Mouse (Mus musculus) myocyte (in vitro differentiated cells): ENCODE data around the gene Pyroxd2. TPM values are rescaled to one million over a fixed set of nuclear protein-coding genes. Genes with fewer than 3 reads are reported as not detected.
A peak's percentile ranks its signal among the peaks of the same experiment; 100 is the strongest.
"Not testable (repeated sequence)": the region's sequence is repeated elsewhere in the genome, so short reads cannot be mapped to it uniquely, and the experiment has no call there.

Experiments
- H3K27me3 ChIP-seq: one replicate; pipeline ENCODE4 v1.6.1; 2011; ENCODE audit not compliant: control insufficient read depth, insufficient read depth, insufficient read length
- H3K36me3 ChIP-seq: one replicate; pipeline ENCODE4 v1.6.1; 2011; ENCODE audit not compliant: control insufficient read depth, insufficient read depth
- H3K4me2 ChIP-seq: one replicate; pipeline ENCODE4 v1.6.1; 2011; ENCODE audit warnings: low read depth, control low read depth
- H3K4me3 ChIP-seq: one replicate; pipeline ENCODE4 v1.5.1; 2011; ENCODE audit warnings: mild to moderate bottlenecking, control low read depth, moderate library complexity
- H3K79me2 ChIP-seq: one replicate; pipeline ENCODE4 v1.6.1; 2011; ENCODE audit not compliant: control insufficient read depth, insufficient read depth
- H3ac ChIP-seq: one replicate; pipeline ENCODE4 v1.6.1; 2011; ENCODE audit not compliant: control insufficient read depth, insufficient read length
- CEBPB ChIP-seq: IDR thresholded peaks from 2 replicates; pipeline ENCODE4 v1.6.1; 2011; ENCODE audit warnings: mild to moderate bottlenecking, moderate library complexity; ENCODE audit not compliant: poor library complexity, insufficient read depth, severe bottlenecking
- E2F4 ChIP-seq: IDR thresholded peaks from one replicate; pipeline ENCODE4 v1.6.1; 2011; ENCODE audit warnings: mild to moderate bottlenecking, control low read depth, moderate library complexity; ENCODE audit not compliant: insufficient read depth
- MAX ChIP-seq: IDR thresholded peaks from one replicate; pipeline ENCODE4 v1.6.1; 2011; ENCODE audit warnings: low read depth, mild to moderate bottlenecking, control low read depth
- MYOD1 ChIP-seq, 3 experiments: IDR thresholded peaks; one replicate each; pipeline ENCODE4 v1.6.1; 2011; ENCODE audit warnings: control low read depth in 2 of 3, low read depth in 2 of 3, mild to moderate bottlenecking in 2 of 3, moderate library complexity in 1 of 3; ENCODE audit not compliant: insufficient read length in 2 of 3, control insufficient read depth in 1 of 3
- MYOG ChIP-seq, 3 experiments: IDR thresholded peaks; one replicate each; pipeline ENCODE4 v1.6.1; 2011; ENCODE audit warnings: control low read depth in 2 of 3, low read depth in 2 of 3, mild to moderate bottlenecking in 2 of 3; ENCODE audit not compliant: insufficient read length in 2 of 3, control insufficient read depth in 1 of 3, insufficient read depth in 1 of 3
- POLR2A ChIP-seq: IDR thresholded peaks from one replicate; pipeline ENCODE4 v1.6.1; 2011; ENCODE audit warnings: low read depth, mild to moderate bottlenecking, control low read depth, moderate library complexity; ENCODE audit not compliant: insufficient read length
- POLR2AphosphoS2 ChIP-seq: IDR thresholded peaks from one replicate; pipeline ENCODE4 v1.6.1; 2011; ENCODE audit warnings: low read depth, control low read depth; ENCODE audit not compliant: insufficient read length
- REST ChIP-seq: IDR thresholded peaks from one replicate; pipeline ENCODE4 v1.6.1; 2011; ENCODE audit warnings: mild to moderate bottlenecking, control low read depth, moderate library complexity; ENCODE audit not compliant: insufficient read depth, insufficient read length
- SRF ChIP-seq: IDR thresholded peaks from one replicate; pipeline ENCODE4 v1.6.1; 2011; ENCODE audit warnings: low read depth; ENCODE audit not compliant: control insufficient read depth, insufficient read length
- TCF12 ChIP-seq: IDR thresholded peaks from one replicate; pipeline ENCODE4 v1.6.1; 2011; ENCODE audit warnings: mild to moderate bottlenecking, control low read depth; ENCODE audit not compliant: poor library complexity, insufficient read depth, severe bottlenecking
- TCF3 ChIP-seq: IDR thresholded peaks from one replicate; pipeline ENCODE4 v1.6.1; 2011; ENCODE audit warnings: low read depth, control low read depth; ENCODE audit not compliant: insufficient read length
- USF1 ChIP-seq: IDR thresholded peaks from one replicate; pipeline ENCODE4 v1.6.1; 2011; ENCODE audit warnings: low read depth, mild to moderate bottlenecking, control low read depth, moderate library complexity
- polyA plus RNA-seq: library from polyadenylated mRNA; unstranded; fragments of >200 nt; fragmentation: generic; extraction: Trizol; gene quantifications from one replicate; pipeline ENCODE4 v1.2.1, GENCODE M21; 2012; ENCODE audit warnings: missing spikeins

Pyroxd2 gene
- polyA plus RNA-seq, 1 experiment: 0.37 TPM

DNA sequence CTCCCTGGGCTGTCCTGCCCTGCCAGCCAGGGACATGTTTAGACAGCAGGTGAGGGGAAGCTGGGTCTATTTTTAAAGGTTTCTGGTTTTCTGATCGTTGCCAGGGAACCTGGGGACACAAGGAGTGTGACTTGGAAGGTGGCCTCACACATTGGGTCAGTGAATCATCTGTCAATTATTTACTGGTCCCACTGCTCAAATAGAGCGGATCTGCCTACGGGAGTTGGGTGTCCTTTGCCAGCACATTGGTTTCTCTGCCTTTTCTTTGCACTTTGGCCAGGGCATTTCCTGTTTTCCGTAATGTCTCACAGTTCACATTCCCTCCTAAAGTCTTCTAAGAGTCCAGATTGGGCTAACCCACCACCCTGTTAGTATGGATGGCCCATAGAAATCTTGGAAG is 62.8 kb downstream of the Pyroxd2 start:
- Histone ChIP-seq H3K79me2 (no peaks in the 10 kb centered on the region), H3ac (no peak overlapping the region), H3K36me3 (no peaks in the 10 kb centered on the region), H3K4me3 (no peak overlapping the region), H3K4me2 (no peak overlapping the region), H3K27me3 (no peaks in the 10 kb centered on the region)
- TF ChIP-seq MYOD1 (IDR thresholded peaks at IDR 0.05; ENCODE audit: control insufficient read depth in 1 of 3, insufficient read length in 2 of 3, low read depth in 2 of 3): peak in 1 of 3 experiments; percentile 17
- no peak for TF ChIP-seq CEBPB

- Histone ChIP-seq H3K4me2 (peak overlapping the region; percentile 18), H3ac (no peak overlapping the region)
- TF ChIP-seq USF1 (no peak), CEBPB (no peak), POLR2AphosphoS2 (no peak), TCF12 (no peak), MYOG (IDR thresholded peaks at IDR 0.05; ENCODE audit: control insufficient read depth in 1 of 3, insufficient read depth in 1 of 3, insufficient read length in 2 of 3, low read depth in 2 of 3) (no peak), POLR2A (no peak), TCF3 (no peak), E2F4 (no peak), MYOD1 (IDR thresholded peaks at IDR 0.05; ENCODE audit: control insufficient read depth in 1 of 3, insufficient read length in 2 of 3, low read depth in 2 of 3) (no peak), SRF (no peak), MAX (no peak), REST (no peak)
Observed at GRCm38 (mm10) chr19:42689321-42689720, 63.3 kb downstream of the Pyroxd2 start.

DNA sequence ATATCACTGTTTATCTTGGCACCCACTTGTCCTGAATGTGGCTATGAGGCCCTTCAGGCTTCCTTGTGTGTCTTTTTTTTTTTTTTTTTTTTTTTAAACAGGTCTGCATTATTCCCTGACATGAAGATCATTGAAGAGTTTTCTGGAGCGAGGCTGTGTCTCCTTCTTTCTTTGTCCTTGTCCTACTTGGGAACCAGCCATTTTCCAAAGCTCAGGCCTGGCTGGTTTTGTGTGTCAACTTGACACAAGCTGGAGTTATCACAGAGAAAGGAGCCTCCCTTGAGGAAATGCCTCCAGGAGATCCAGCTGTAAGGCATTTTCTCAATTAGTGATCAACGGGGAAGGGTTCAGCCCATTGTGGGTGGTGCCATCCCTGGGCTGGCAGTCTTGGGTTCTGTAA is 69.8 kb downstream of the Pyroxd2 start:
- not testable (repeated sequence) for H3ac ChIP-seq, H3K4me2 ChIP-seq, H3K36me3 ChIP-seq, H3K27me3 ChIP-seq, H3K4me3 ChIP-seq, H3K79me2 ChIP-seq

More at GRCm38 (mm10) chr19:42689321-42689720, 63.3 kb downstream of the Pyroxd2 start:
- Histone ChIP-seq H3K36me3 (no peaks in the 10 kb centered on the region), H3K79me2 (no peaks in the 10 kb centered on the region), H3K4me3 (no peak overlapping the region), H3K27me3 (no peaks in the 10 kb centered on the region)

GRCm38 (mm10) chr19:42678191-42678590 is 74.4 kb downstream of the Pyroxd2 start:
- no peaks in the 10 kb centered on the region for H3K79me2 ChIP-seq
- no peak overlapping the region for H3K4me3 ChIP-seq
- TF ChIP-seq USF1: no peak
- no peak for TF ChIP-seq E2F4
- no peak for TF ChIP-seq REST
- peaks cover 12% of the 10 kb centered on the region for H3K27me3 ChIP-seq
- H3ac ChIP-seq: no peak overlapping the region
- no peak overlapping the region for H3K4me2 ChIP-seq
- H3K36me3 ChIP-seq: no peaks in the 10 kb centered on the region

DNA sequence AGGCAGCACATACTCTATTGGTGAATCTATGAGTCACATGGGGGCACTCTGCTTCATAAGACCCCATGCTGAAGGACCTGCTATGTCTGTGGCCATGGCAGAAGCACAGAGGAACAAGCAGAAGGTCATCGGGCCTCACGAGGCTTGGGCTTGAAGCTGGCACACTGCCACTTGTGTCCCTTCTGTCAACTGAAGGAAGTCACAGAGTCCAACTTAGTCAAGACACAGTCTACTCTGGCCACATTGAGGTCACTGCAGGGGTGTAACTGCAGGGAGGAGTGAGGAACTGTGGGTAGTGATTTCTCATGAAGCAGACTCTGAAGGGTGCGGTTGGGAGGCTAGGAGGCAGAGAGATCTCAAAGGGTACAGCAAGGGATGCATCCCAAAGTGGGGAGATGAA is 75.1 kb downstream of the Pyroxd2 start:
- Histone ChIP-seq H3K4me2 (no peak overlapping the region), H3K36me3 (no peaks in the 10 kb centered on the region), H3K27me3 (peaks cover 20% of the 10 kb centered on the region), H3K79me2 (no peaks in the 10 kb centered on the region), H3K4me3 (no peak overlapping the region), H3ac (no peak overlapping the region)
- TF ChIP-seq USF1: no peak
- no peak for TF ChIP-seq TCF3

- TF ChIP-seq REST (no peak), MYOG (IDR thresholded peaks at IDR 0.05; ENCODE audit: control insufficient read depth in 1 of 3, insufficient read depth in 1 of 3, insufficient read length in 2 of 3, low read depth in 2 of 3) (no peak)
Observed at GRCm38 (mm10) chr19:42676931-42677330, 75.6 kb downstream of the Pyroxd2 start.

More at GRCm38 (mm10) chr19:42676931-42677330, 75.6 kb downstream of the Pyroxd2 start:
- no peak overlapping the region for H3K4me3 ChIP-seq
- H3K36me3 ChIP-seq: no peaks in the 10 kb centered on the region
- peaks cover 25% of the 10 kb centered on the region for H3K27me3 ChIP-seq
- H3K79me2 ChIP-seq: no peaks in the 10 kb centered on the region
- H3ac ChIP-seq: no peak overlapping the region
- no peak overlapping the region for H3K4me2 ChIP-seq

Other genes starting within 250 kb of the Pyroxd2 start
- 3.8 TPM for gene R3hcc1l, start 234.0 kb downstream of the Pyroxd2 start, polyA plus RNA-seq
- gene Loxl4, start 140.0 kb downstream of the Pyroxd2 start, polyA plus RNA-seq: 4.9 TPM
- gene Hps1, start 27.2 kb upstream of the Pyroxd2 start, polyA plus RNA-seq: 9.5 TPM